In genomic region chr17:47475181-47475580, GRCm38 (mm10) we compare ENCODE assay signal across 16 mouse cellular contexts. TPM values are rescaled to one million over a fixed set of nuclear protein-coding genes. Genes with fewer than 3 reads are reported as not detected.
"Had no signal": no experiment of that assay in that cellular context is flagged by ENCODE, and none has a peak within 500 bp of the region (broad histone marks: within the 10 kb centered on the region; RNA-seq: fewer than 3 reads in every experiment).

No protein-coding gene starts in this region.

- H3K27me3 ChIP-seq: lung, embryonic 15.5 days; midbrain, embryonic 15.5 days; neural tube, embryonic 12.5 days; stomach, embryonic 15.5 days had no signal

- H3K4me2 ChIP-seq: lung, embryonic 15.5 days; midbrain, embryonic 11.5 days; midbrain, embryonic 13.5 days; midbrain, embryonic 15.5 days; neural tube, embryonic 12.5 days; stomach, embryonic 15.5 days had no signal

- H3K36me3 ChIP-seq: lung, embryonic 15.5 days; midbrain, embryonic 13.5 days; midbrain, embryonic 15.5 days; neural tube, embryonic 12.5 days; stomach, embryonic 15.5 days had no signal

- H3K9ac ChIP-seq: lung, embryonic 15.5 days; midbrain, embryonic 13.5 days; midbrain, embryonic 15.5 days; neural tube, embryonic 12.5 days; stomach, embryonic 15.5 days had no signal

- H3K27ac ChIP-seq: lung, embryonic 15.5 days; macrophage; midbrain, embryonic 13.5 days; midbrain, embryonic 15.5 days; neural tube, embryonic 12.5 days; stomach, embryonic 15.5 days; stomach, postnatal 0 days had no signal

- H3K4me1 ChIP-seq: midbrain, embryonic 15.5 days; neural tube, embryonic 12.5 days had no signal

- DNase-seq: lung, adult 2 months; lung, postnatal 14 days; right cerebral cortex, postnatal 14 days; thymus, adult 2 months had no signal

- ATAC-seq: lung, postnatal 0 days; midbrain, embryonic 13.5 days; midbrain, embryonic 15.5 days had no signal

- H3K9me3 ChIP-seq: lung, embryonic 15.5 days; midbrain, embryonic 13.5 days; midbrain, embryonic 15.5 days; neural tube, embryonic 12.5 days; stomach, embryonic 15.5 days had no signal

- H3K4me3 ChIP-seq: lung, embryonic 15.5 days; megakaryocyte, embryonic 14.5 days; midbrain, embryonic 13.5 days; midbrain, embryonic 15.5 days; neural tube, embryonic 12.5 days; stomach, embryonic 15.5 days had no signal

RNA-seq across cellular contexts. Expression of gene 1700001C19Rik, which starts 38.0 kb away (rescaled TPM):
- polyA plus RNA-seq: macrophage; spleen, adult 2 months had no signal

RNA-seq across cellular contexts. Expression of gene AI661453, which starts 38.8 kb away (rescaled TPM):
- polyA plus RNA-seq: neural tube, embryonic 14.5 days had no signal
